Mouse (Mus musculus) embryonic fibroblast, embryonic 13.5 days (primary cell): ENCODE results near the gene Gm5741.

Source experiments
- CTCF ChIP-seq: IDR thresholded peaks from 2 replicates; pipeline ENCODE4 v1.5.1; 2011; ENCODE audit warnings: mild to moderate bottlenecking, control low read depth, low read length, moderate library complexity, borderline replicate concordance; ENCODE audit not compliant: insufficient read depth
- POLR2A ChIP-seq: IDR thresholded peaks from 2 replicates; pipeline ENCODE4 v1.6.1; 2011; ENCODE audit warnings: low read depth, mild to moderate bottlenecking, control low read depth, low read length, moderate library complexity

- TF ChIP-seq CTCF (no peak), POLR2A (no peak)
These were observed 4.7 kb upstream of the Gm5741 start for GRCm38 (mm10) chr8:85072364-85072929.
